Mouse (Mus musculus): Measurements from ENCODE around the gene Psme3.

DNA sequence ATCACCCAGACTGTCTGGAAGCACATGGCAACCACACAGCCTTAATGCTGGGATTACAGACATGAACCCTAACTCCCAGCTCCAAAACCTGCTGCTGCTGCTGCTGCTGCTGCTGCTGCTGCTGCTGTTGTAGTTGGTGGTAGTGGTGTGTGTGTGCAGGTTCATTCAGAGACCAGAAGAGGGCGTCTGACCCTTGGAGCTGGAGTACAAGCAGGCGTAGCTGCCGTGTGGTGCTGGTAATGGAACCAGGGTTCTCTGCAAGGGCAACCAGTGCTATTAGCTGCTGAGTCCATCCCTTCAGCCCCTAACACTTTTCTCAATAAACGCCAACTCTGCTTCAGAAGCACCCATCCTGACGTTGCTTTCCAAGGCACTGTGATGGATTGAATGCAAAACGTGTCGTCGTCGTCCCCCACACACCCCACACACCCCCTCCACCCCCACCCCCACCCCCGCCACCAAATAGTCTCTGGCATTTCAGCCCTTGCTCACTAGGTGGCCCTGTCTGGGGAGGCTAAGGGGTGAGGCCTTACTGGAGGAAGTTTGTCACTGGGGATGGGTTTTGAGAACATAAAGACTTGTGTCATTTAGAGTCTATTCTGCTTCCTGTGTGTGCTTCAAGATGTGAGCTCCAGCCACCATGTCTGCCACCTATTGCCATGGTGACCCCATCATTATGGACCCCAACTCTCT lies 31.2 kb downstream of the Psme3 start:
- TF ChIP-seq POLR2A (IDR thresholded peaks at IDR 0.05; ENCODE audit: low read depth, low read length) (no peak), CTCF (IDR thresholded peaks at IDR 0.05; ENCODE audit: extremely low read depth, insufficient read length, insufficient replicate concordance, low read depth, low read length) (no peak)
